Mouse (Mus musculus) embryo, embryonic 10.5 days (tissue): ENCODE measurements around the gene Cdc73.
A peak's percentile ranks its signal among the peaks of the same experiment; 100 is the strongest.
"Not testable (repeated sequence)": the region's sequence is repeated elsewhere in the genome, so short reads cannot be mapped to it uniquely, and the experiment has no call there.

Source experiments
- DNase-seq: peaks from one replicate; pipeline ENCODE4 v3.0.0-alpha.2; 2015; ENCODE audit warnings: low spot score

Gene Cdc73

GRCm38 (mm10) chr1:143675734-143676361 lies 26.8 kb downstream of the Cdc73 start:
- no peak for DNase-seq

- not testable (repeated sequence) for DNase-seq
Measured at GRCm38 (mm10) chr1:143664786-143665185, 37.9 kb downstream of the Cdc73 start.

- DNase-seq = no peak
Measured at GRCm38 (mm10) chr1:143663197-143663596, 39.5 kb downstream of the Cdc73 start.

- DNase-seq = no peak
Measured at GRCm38 (mm10) chr1:143653646-143654045, 49.0 kb downstream of the Cdc73 start.

GRCm38 (mm10) chr1:143650317-143650716 lies 52.4 kb downstream of the Cdc73 start:
- no peak for DNase-seq

- no peak for DNase-seq
Measured at GRCm38 (mm10) chr1:143646219-143646618, 56.5 kb downstream of the Cdc73 start.

GRCm38 (mm10) chr1:143645386-143645785 lies 57.3 kb downstream of the Cdc73 start:
- no peak for DNase-seq

GRCm38 (mm10) chr1:143644221-143644620 lies 58.5 kb downstream of the Cdc73 start:
- peak; percentile 76 for DNase-seq

GRCm38 (mm10) chr1:143640650-143641407 lies 61.9 kb downstream of the Cdc73 start, which contains the start of gene B3galt2:
Gene B3galt2 (plus strand): TSS chr1:143640664.
- peak; percentile 30 for DNase-seq

- DNase-seq = no peak
Measured at GRCm38 (mm10) chr1:143632854-143633587, 69.7 kb downstream of the Cdc73 start.

GRCm38 (mm10) chr1:143632361-143632760 lies 70.3 kb downstream of the Cdc73 start:
- DNase-seq = no peak

GRCm38 (mm10) chr1:143631337-143631736 lies 71.4 kb downstream of the Cdc73 start:
- DNase-seq = no peak

- no peak for DNase-seq
Measured at GRCm38 (mm10) chr1:143622634-143623033, 80.1 kb downstream of the Cdc73 start.

GRCm38 (mm10) chr1:143621930-143622329 lies 80.8 kb downstream of the Cdc73 start:
- DNase-seq = no peak

- DNase-seq = no peak
Measured at GRCm38 (mm10) chr1:143619760-143620159, 82.9 kb downstream of the Cdc73 start.

- no peak for DNase-seq
Measured at GRCm38 (mm10) chr1:143612901-143613300, 89.8 kb downstream of the Cdc73 start.

- no peak for DNase-seq
Measured at GRCm38 (mm10) chr1:143608911-143609310, 93.8 kb downstream of the Cdc73 start.

GRCm38 (mm10) chr1:143596864-143597263 lies 105.8 kb downstream of the Cdc73 start:
- no peak for DNase-seq

- no peak for DNase-seq
Measured at GRCm38 (mm10) chr1:143576824-143577543, 125.7 kb downstream of the Cdc73 start.

GRCm38 (mm10) chr1:143558235-143558634 lies 144.5 kb downstream of the Cdc73 start:
- no peak for DNase-seq

GRCm38 (mm10) chr1:143555533-143555932 lies 147.2 kb downstream of the Cdc73 start:
- no peak for DNase-seq

GRCm38 (mm10) chr1:143554621-143555020 lies 148.1 kb downstream of the Cdc73 start:
- DNase-seq = no peak
